Mouse (Mus musculus) c-Kit-negative CD71-positive TER-119-positive erythroid progenitor cells, embryonic 14.5 days (primary cell): ENCODE data around the gene Gm5938.

Source experiments
- DNase-seq: peaks from one replicate; pipeline ENCODE4 v3.0.0-alpha.2; 2013; ENCODE audit warnings: low read depth, low spot score

Gene Gm5938

DNA sequence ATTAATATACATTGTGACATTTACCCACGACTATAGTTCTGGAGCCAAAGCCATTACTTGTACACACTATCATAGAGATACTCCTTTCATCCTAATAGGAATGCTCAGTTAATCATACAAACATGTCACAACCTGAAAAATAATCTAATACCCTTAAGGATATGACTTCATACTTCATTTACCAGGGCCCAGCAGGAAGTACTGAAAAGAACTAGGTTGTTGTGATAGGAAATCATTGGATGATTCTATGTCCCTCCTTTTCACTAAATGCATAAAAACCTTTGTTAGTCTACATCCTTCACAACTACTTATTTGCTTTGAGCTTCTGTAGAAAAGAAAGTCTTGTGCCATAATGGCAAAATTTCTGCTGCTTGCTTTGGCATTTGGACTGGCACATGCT, at the start of gene Gm5938:
Gm5938 (plus strand) TSS at position 301 of the 400 bp plus-strand sequence.
- DNase-seq = no peak

DNA sequence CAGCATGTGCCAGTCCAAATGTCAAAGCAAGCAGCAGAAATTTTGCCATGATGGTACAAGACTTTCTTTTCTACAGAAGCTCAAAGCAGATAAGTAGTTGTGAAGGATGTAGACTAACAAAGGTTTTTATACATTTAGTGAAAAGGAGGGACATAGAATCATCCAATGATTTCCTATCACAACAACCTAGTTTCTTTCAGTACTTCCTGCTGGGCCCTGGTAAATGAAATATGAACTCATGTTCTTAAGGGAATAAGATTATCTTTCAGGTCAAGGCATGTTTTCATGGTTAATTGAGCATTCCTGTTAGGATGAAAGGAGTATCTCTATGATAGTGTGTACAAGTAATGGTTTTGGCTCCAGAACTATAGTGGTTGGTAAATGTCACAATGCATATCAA, 34.0 kb upstream of the Gm5938 start, which contains the start of gene Obp1a:
Obp1a (minus strand) TSS at position 101 of the 400 bp plus-strand sequence.
- DNase-seq = no peak
